Mouse (Mus musculus) intestine, embryonic 14.5 days (tissue): ENCODE results near the gene Sar1b. TPM values are rescaled to one million over a fixed set of nuclear protein-coding genes. Genes with fewer than 3 reads are reported as not detected.
A peak's percentile ranks its signal among the peaks of the same experiment; 100 is the strongest.

Experiments used
- ATAC-seq: fragments of 200-750 bp; cut with Nextera tagmentation; replicated peaks from 2 replicates; pipeline ENCODE4 v1.8.0; 2017; ENCODE audit warnings: low read depth, moderate number of reproducible peaks, moderate TSS enrichment, moderate library complexity; ENCODE audit not compliant: low FRiP score, low TSS enrichment
- DNase-seq: peaks from one replicate; pipeline ENCODE4 v3.0.0-alpha.2; 2018; ENCODE audit warnings: low spot score
- H3K27ac ChIP-seq: fragments of 300-500 bp; sonication (generic); 2 replicates; pipeline ENCODE4 v1.5.1; 2014; ENCODE audit warnings: low read depth, mild to moderate bottlenecking, control low read depth
- H3K27me3 ChIP-seq: fragments of 300-500 bp; sonication (generic); replicated peaks from 2 replicates; pipeline ENCODE4 v1.6.1; 2014; ENCODE audit warnings: low read length, control low read depth; ENCODE audit not compliant: control insufficient read depth, insufficient read depth
- H3K36me3 ChIP-seq: fragments of 300-500 bp; sonication (generic); 2 replicates; pipeline ENCODE4 v1.6.1; 2014; ENCODE audit warnings: low read length, control low read depth; ENCODE audit not compliant: control insufficient read depth, insufficient read depth
- H3K4me1 ChIP-seq: fragments of 300-500 bp; sonication (generic); replicated peaks from 2 replicates; pipeline ENCODE4 v1.6.1; 2014; ENCODE audit warnings: low read length, control low read depth, mixed read lengths; ENCODE audit not compliant: control insufficient read depth, insufficient read depth
- H3K4me2 ChIP-seq: fragments of 300-500 bp; sonication (generic); 2 replicates; pipeline ENCODE4 v1.6.1; 2014; ENCODE audit warnings: low read length
- H3K4me3 ChIP-seq: fragments of 300-500 bp; sonication (generic); 2 replicates; pipeline ENCODE4 v1.5.1; 2014; ENCODE audit warnings: low read depth, low read length, control low read depth, mixed read lengths
- H3K9ac ChIP-seq: fragments of 300-500 bp; sonication (generic); 2 replicates; pipeline ENCODE4 v1.6.1; 2014; ENCODE audit warnings: mild to moderate bottlenecking, low read length
- H3K9me3 ChIP-seq: fragments of 300-500 bp; sonication (generic); 2 replicates; pipeline ENCODE4 v1.6.1; 2016; ENCODE audit warnings: low read length, control low read depth; ENCODE audit not compliant: control insufficient read depth
- whole genome bisulfite sequencing: fragments of 180-500 bp; shearing (Covaris S2); extraction: QIAGEN DNeasy Blood & Tissue Kit; methylation state at CpG from one replicate; pipeline ENCODE4 v1.1.7; 2014; 5-methylcytosine and 5-hydroxymethylcytosine counted together
- polyA plus RNA-seq: library from polyadenylated mRNA; unstranded; fragments of >200 nt; fragmentation: Nextera tagmentation; extraction: Ambion mirVana; gene quantifications from 2 replicates; pipeline ENCODE4 v1.2.1, GENCODE M21; 2014

Sar1b gene
- polyA plus RNA-seq, 1 experiment from 2014 or later, result 123 TPM

DNA sequence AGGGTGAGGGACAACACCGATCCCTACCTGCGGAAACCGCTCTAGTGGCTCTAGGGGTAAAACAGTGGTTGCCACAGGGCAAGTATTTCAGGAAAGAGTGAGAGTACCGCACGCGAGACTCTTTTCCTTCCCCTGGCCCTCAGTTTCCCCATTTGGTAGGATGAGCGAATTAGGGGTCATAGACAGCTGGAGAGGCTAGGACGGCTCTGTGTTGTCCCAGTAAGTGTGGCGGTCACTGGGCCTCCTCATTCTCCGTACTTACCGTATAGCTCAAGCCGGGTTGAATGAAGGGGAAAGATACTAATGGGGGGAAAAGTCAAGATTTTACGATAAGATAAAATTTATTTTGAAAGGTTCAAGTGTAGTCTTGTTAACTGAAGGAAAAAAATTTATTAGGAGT is 468 bp downstream of the Sar1b start:
- peak overlapping the region; percentile 98 for H3K4me3 ChIP-seq
- no peaks in the 10 kb centered on the region for H3K36me3 ChIP-seq
- no peaks in the 10 kb centered on the region for H3K27me3 ChIP-seq
- H3K27ac ChIP-seq, result no peak overlapping the region
- 4% methylated on average over 13 of the region's 13 CpGs for whole genome bisulfite sequencing
- no peak for ATAC-seq
- no peaks in the 10 kb centered on the region for H3K9me3 ChIP-seq
- DNase-seq, result no peak
- H3K4me1 ChIP-seq, result peaks cover 7% of the 10 kb centered on the region
- peak overlapping the region; percentile 97 for H3K4me2 ChIP-seq
- peak overlapping the region; percentile 93 for H3K9ac ChIP-seq

DNA sequence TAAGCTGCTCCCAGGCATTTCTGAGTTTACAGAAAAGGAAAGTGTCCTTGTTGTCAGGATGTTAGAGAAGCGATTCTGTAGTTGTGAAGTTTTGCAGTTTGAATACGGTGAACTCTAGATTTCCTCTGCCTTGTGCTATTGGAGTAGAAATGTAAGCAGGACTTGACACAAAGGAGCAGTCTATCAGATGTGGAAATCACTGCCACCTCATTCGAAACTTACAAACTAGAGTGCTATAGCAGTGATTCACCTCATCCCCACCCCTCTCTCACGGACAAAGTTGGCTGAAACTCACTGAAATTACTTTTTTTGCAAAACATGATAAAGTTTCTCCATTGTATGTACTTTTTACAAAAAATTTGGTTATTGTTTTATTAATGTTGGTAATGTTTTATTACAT is 1.3 kb downstream of the Sar1b start:
- DNase-seq (no peak), ATAC-seq (no peak)
- no peaks in the 10 kb centered on the region for H3K9me3 ChIP-seq
- no peak overlapping the region for H3K27ac ChIP-seq
- no peak overlapping the region for H3K4me3 ChIP-seq
- H3K27me3 ChIP-seq, result no peaks in the 10 kb centered on the region
- no peaks in the 10 kb centered on the region for H3K36me3 ChIP-seq
- H3K4me2 ChIP-seq, result peak overlapping the region; percentile 97
- peaks cover 7% of the 10 kb centered on the region for H3K4me1 ChIP-seq
- H3K9ac ChIP-seq, result no peak overlapping the region
- 72% methylated on average over 4 of the region's 4 CpGs for WGBS

DNA sequence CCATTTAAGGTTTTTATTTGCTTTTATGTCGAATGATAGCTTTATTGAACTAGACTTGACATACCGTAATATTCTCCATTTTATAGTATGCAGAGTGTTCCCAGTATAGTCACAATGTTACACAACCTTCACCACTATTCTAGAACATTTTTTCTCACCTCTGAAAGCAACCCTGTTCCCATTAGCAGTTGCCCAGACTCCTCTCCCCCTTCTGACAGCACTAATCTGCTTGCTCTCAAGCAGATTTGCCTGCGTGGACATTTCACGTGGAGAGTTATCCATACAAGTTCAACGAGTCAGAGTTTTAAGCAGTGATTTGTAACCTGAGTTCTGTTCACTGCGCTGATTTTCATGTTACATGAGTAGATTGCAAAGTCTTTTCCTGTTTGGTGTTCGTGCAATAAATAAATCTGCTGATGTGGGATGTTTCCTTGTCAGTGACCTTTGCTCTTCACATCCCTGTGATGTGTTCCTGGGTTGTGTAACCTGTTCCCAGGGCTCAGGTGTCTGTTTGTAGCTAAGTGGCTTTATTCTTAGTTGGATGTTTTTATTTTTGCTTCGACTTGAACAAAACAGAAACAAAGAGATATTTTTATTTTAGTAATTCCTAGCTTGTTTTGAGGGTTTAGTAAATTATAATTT is 4.2 kb downstream of the Sar1b start:
- Histone ChIP-seq H3K4me2 (no peak overlapping the region), H3K36me3 (no peaks in the 10 kb centered on the region), H3K9me3 (no peaks in the 10 kb centered on the region), H3K27ac (no peak overlapping the region), H3K4me3 (no peak overlapping the region), H3K4me1 (peaks cover 7% of the 10 kb centered on the region), H3K27me3 (no peaks in the 10 kb centered on the region), H3K9ac (no peak overlapping the region)
- no peak for ATAC-seq
- WGBS, result 61% methylated on average over 8 of the region's 8 CpGs
- no peak for DNase-seq

DNA sequence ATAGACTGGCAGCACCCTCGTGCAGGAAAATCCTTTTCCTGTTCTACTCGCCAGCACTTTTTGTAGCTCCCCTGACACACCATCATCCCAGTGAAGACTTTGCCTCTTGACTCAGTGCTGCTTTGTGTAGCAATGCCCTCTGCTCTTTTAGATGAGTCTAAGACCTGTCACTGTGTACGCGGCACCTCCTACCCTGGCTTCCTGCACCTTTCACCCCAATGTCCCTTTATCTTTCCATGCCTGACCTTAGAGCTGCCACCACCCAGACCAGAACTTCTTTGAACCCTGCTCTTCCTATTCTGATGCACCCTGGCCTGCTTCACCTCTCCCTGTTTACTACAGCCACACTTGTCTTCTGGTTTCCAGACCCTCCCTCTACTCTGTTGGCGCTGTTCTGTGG is 4.8 kb downstream of the Sar1b start:
- H3K9me3 ChIP-seq, result no peaks in the 10 kb centered on the region
- H3K4me1 ChIP-seq, result peaks cover 7% of the 10 kb centered on the region
- no peak overlapping the region for H3K4me2 ChIP-seq
- no peak overlapping the region for H3K4me3 ChIP-seq
- H3K36me3 ChIP-seq, result no peaks in the 10 kb centered on the region
- no peak overlapping the region for H3K27ac ChIP-seq
- 65% methylated on average over 5 of the region's 5 CpGs for WGBS
- ATAC-seq (no peak), DNase-seq (no peak)
- no peaks in the 10 kb centered on the region for H3K27me3 ChIP-seq
- no peak overlapping the region for H3K9ac ChIP-seq

DNA sequence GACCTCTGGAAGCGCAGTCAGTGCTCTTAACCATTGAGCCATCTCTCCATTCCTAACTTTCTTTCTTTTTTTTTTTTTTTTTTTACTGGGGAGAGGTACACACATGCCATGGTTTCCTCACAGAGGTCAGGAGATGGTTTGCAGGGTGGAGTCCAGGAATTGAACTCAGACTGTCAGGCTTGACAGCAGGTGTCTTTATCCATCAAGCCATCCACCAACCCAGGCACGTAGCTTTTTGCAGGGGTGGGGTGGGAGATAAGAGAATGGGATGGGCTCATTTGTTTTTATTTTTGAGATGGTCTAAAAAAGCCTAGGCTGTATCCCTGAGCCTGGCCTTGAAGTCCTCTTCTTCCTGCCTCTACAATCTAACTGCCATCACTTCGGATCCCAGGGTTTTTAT is 12.0 kb downstream of the Sar1b start:
- Histone ChIP-seq H3K4me2 (no peak overlapping the region), H3K27ac (no peak overlapping the region), H3K9ac (no peak overlapping the region), H3K36me3 (peaks cover 11% of the 10 kb centered on the region), H3K27me3 (no peaks in the 10 kb centered on the region), H3K9me3 (no peaks in the 10 kb centered on the region), H3K4me1 (no peaks in the 10 kb centered on the region), H3K4me3 (no peak overlapping the region)
- 91% methylated on average over 3 of the region's 3 CpGs for WGBS
- DNase-seq (no peak), ATAC-seq (no peak)

DNA sequence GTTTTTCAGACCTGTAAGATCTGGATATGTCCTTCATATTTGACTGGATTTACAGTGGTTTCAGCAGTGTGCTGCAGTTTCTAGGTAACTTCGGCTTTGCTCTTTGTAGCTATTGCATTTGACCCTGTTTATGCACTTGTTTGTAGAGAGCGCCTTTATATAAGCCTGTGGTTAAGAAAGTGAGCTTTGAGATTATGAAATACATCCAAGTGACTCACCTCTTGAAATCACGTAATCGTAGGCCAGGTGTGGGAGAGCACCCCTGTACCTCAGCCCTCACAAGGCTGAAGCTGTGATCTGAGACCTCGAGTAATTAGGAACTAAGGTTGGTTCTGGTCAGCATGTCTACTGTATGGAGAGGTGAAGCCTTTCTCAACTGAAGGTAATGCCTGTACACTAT is 14.0 kb downstream of the Sar1b start:
- Histone ChIP-seq H3K27ac (no peak overlapping the region), H3K36me3 (peaks cover 31% of the 10 kb centered on the region), H3K4me3 (no peak overlapping the region), H3K9me3 (no peaks in the 10 kb centered on the region), H3K27me3 (no peaks in the 10 kb centered on the region), H3K4me1 (no peaks in the 10 kb centered on the region), H3K9ac (no peak overlapping the region), H3K4me2 (no peak overlapping the region)
- ATAC-seq (no peak), DNase-seq (no peak)
- 95% methylated on average over 5 of the region's 5 CpGs for WGBS

DNA sequence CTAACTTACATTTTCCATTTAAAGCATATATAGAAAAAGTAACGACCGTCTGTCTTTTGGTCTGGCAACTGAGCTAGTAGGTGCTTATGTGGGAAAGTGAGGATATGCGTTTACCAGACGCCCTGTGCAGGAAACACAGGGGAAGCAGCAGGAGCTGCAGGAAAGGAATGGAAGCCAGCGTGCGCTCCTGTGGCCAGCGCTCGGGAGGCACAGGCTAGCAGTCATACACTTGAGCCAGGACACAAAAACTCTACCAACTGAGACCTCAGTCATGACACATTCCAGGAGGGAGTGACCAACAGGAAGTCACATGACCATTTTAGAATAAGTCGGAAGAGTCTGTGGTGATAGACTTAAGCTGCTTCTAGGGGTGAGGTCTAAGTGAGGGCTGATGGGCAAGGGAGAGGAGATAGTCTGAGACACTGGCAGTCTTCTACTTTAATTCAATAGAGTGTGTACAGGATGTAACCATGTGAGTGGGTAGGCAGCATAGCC is 17.3 kb downstream of the Sar1b start:
- no peaks in the 10 kb centered on the region for H3K4me1 ChIP-seq
- H3K4me2 ChIP-seq, result no peak overlapping the region
- H3K9me3 ChIP-seq, result no peaks in the 10 kb centered on the region
- no peaks in the 10 kb centered on the region for H3K27me3 ChIP-seq
- ATAC-seq, result no peak
- no peak overlapping the region for H3K4me3 ChIP-seq
- H3K36me3 ChIP-seq, result peaks cover 49% of the 10 kb centered on the region
- no peak overlapping the region for H3K9ac ChIP-seq
- WGBS, result 83% methylated on average over 9 of the region's 9 CpGs
- H3K27ac ChIP-seq, result no peak overlapping the region
- no peak for DNase-seq

DNA sequence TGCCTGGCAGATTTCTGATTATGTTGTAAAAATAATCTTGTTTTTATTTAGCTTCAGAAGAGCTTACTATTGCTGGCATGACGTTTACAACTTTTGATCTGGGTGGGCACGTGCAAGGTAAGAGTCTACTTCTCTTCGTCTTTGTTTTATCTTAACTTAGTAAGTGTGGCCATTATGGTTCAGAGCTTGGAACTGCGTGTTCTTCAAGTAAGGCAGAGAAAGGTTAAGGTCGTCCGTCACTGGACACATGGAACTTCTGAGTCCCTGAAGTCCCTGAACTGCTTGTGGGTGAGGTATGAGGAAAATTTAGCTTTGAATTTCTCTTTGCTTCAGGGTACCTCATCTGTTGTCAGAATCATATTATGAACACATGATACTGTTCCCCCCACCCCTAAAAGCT is 19.2 kb downstream of the Sar1b start:
- no peaks in the 10 kb centered on the region for H3K9me3 ChIP-seq
- H3K36me3 ChIP-seq, result peaks cover 55% of the 10 kb centered on the region
- DNase-seq, result no peak
- H3K4me3 ChIP-seq, result no peak overlapping the region
- no peak overlapping the region for H3K4me2 ChIP-seq
- H3K4me1 ChIP-seq, result no peaks in the 10 kb centered on the region
- H3K27ac ChIP-seq, result no peak overlapping the region
- no peaks in the 10 kb centered on the region for H3K27me3 ChIP-seq
- ATAC-seq, result no peak
- 92% methylated on average over 6 of the region's 6 CpGs for WGBS
- no peak overlapping the region for H3K9ac ChIP-seq

DNA sequence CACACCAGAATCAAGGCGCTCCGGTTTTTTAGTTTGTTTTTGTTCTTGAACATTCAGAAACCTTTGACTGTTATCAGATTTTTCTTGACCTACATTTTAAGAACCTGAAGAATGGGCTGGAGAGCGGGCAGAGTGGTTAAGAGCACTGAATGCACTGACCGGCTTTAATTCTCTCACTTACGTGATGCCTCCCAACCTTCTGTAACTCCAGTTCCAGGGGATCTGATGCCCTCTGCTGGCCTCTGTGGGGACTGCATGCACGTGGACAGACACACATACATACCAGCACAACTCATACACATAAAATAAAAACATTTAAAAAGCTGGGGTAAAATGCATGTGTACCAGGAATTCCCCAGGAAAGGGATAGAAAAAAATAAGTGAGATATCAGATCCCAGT is 22.4 kb downstream of the Sar1b start:
- DNase-seq (peak; percentile 70), ATAC-seq (no peak)
- Histone ChIP-seq H3K27ac (no peak overlapping the region), H3K9ac (no peak overlapping the region), H3K4me3 (no peak overlapping the region), H3K27me3 (no peaks in the 10 kb centered on the region), H3K9me3 (no peaks in the 10 kb centered on the region), H3K4me2 (no peak overlapping the region), H3K4me1 (no peaks in the 10 kb centered on the region), H3K36me3 (peaks cover 61% of the 10 kb centered on the region)
- 88% methylated on average over 6 of the region's 6 CpGs for WGBS
